Mouse (Mus musculus) myocyte (in vitro differentiated cells): ENCODE data around the gene Ptgs2. TPM values are rescaled to one million over a fixed set of nuclear protein-coding genes. Genes with fewer than 3 reads are reported as not detected.

Experiments used
- H3K27me3 ChIP-seq: one replicate; pipeline ENCODE4 v1.6.1; 2011; ENCODE audit not compliant: control insufficient read depth, insufficient read depth, insufficient read length
- H3K36me3 ChIP-seq: one replicate; pipeline ENCODE4 v1.6.1; 2011; ENCODE audit not compliant: control insufficient read depth, insufficient read depth
- H3K4me2 ChIP-seq: one replicate; pipeline ENCODE4 v1.6.1; 2011; ENCODE audit warnings: low read depth, control low read depth
- H3K4me3 ChIP-seq: one replicate; pipeline ENCODE4 v1.5.1; 2011; ENCODE audit warnings: mild to moderate bottlenecking, control low read depth, moderate library complexity
- H3K79me2 ChIP-seq: one replicate; pipeline ENCODE4 v1.6.1; 2011; ENCODE audit not compliant: control insufficient read depth, insufficient read depth
- H3ac ChIP-seq: one replicate; pipeline ENCODE4 v1.6.1; 2011; ENCODE audit not compliant: control insufficient read depth, insufficient read length
- CEBPB ChIP-seq: IDR thresholded peaks from 2 replicates; pipeline ENCODE4 v1.6.1; 2011; ENCODE audit warnings: mild to moderate bottlenecking, moderate library complexity; ENCODE audit not compliant: poor library complexity, insufficient read depth, severe bottlenecking
- E2F4 ChIP-seq: IDR thresholded peaks from one replicate; pipeline ENCODE4 v1.6.1; 2011; ENCODE audit warnings: mild to moderate bottlenecking, control low read depth, moderate library complexity; ENCODE audit not compliant: insufficient read depth
- MAX ChIP-seq: IDR thresholded peaks from one replicate; pipeline ENCODE4 v1.6.1; 2011; ENCODE audit warnings: low read depth, mild to moderate bottlenecking, control low read depth
- MYOD1 ChIP-seq, 3 experiments: IDR thresholded peaks; one replicate each; pipeline ENCODE4 v1.6.1; 2011; ENCODE audit warnings: control low read depth in 2 of 3, low read depth in 2 of 3, mild to moderate bottlenecking in 2 of 3, moderate library complexity in 1 of 3; ENCODE audit not compliant: insufficient read length in 2 of 3, control insufficient read depth in 1 of 3
- MYOG ChIP-seq, 3 experiments: IDR thresholded peaks; one replicate each; pipeline ENCODE4 v1.6.1; 2011; ENCODE audit warnings: control low read depth in 2 of 3, low read depth in 2 of 3, mild to moderate bottlenecking in 2 of 3; ENCODE audit not compliant: insufficient read length in 2 of 3, control insufficient read depth in 1 of 3, insufficient read depth in 1 of 3
- POLR2A ChIP-seq: IDR thresholded peaks from one replicate; pipeline ENCODE4 v1.6.1; 2011; ENCODE audit warnings: low read depth, mild to moderate bottlenecking, control low read depth, moderate library complexity; ENCODE audit not compliant: insufficient read length
- POLR2AphosphoS2 ChIP-seq: IDR thresholded peaks from one replicate; pipeline ENCODE4 v1.6.1; 2011; ENCODE audit warnings: low read depth, control low read depth; ENCODE audit not compliant: insufficient read length
- REST ChIP-seq: IDR thresholded peaks from one replicate; pipeline ENCODE4 v1.6.1; 2011; ENCODE audit warnings: mild to moderate bottlenecking, control low read depth, moderate library complexity; ENCODE audit not compliant: insufficient read depth, insufficient read length
- SRF ChIP-seq: IDR thresholded peaks from one replicate; pipeline ENCODE4 v1.6.1; 2011; ENCODE audit warnings: low read depth; ENCODE audit not compliant: control insufficient read depth, insufficient read length
- TCF12 ChIP-seq: IDR thresholded peaks from one replicate; pipeline ENCODE4 v1.6.1; 2011; ENCODE audit warnings: mild to moderate bottlenecking, control low read depth; ENCODE audit not compliant: poor library complexity, insufficient read depth, severe bottlenecking
- TCF3 ChIP-seq: IDR thresholded peaks from one replicate; pipeline ENCODE4 v1.6.1; 2011; ENCODE audit warnings: low read depth, control low read depth; ENCODE audit not compliant: insufficient read length
- USF1 ChIP-seq: IDR thresholded peaks from one replicate; pipeline ENCODE4 v1.6.1; 2011; ENCODE audit warnings: low read depth, mild to moderate bottlenecking, control low read depth, moderate library complexity
- polyA plus RNA-seq: library from polyadenylated mRNA; unstranded; fragments of >200 nt; fragmentation: generic; extraction: Trizol; gene quantifications from one replicate; pipeline ENCODE4 v1.2.1, GENCODE M21; 2012; ENCODE audit warnings: missing spikeins

The Ptgs2 gene
- 10.5 TPM for polyA plus RNA-seq

DNA sequence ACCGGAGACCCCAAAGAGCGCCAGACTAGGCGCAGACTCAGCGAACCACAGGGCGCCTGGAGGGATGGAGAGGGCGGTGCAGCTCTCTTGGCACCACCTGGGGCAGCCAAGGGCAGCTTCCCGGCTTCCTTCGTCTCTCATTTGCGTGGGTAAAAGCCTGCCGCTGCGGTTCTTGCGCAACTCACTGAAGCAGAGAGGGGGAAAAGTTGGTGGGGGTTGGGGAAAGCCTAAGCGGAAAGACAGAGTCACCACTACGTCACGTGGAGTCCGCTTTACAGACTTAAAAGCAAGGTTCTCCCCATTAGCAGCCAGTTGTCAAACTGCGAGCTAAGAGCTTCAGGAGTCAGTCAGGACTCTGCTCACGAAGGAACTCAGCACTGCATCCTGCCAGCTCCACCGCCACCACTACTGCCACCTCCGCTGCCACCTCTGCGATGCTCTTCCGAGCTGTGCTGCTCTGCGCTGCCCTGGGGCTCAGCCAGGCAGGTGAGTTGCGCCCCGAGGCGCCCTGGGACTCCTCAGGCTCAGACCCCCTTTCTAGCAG lies at the start of gene Ptgs2:
Gene Ptgs2, plus strand, starts transcription at position 242 of the 544 bp plus-strand sequence.
- TF ChIP-seq MYOD1 (IDR thresholded peaks at IDR 0.05; ENCODE audit: control insufficient read depth in 1 of 3, insufficient read length in 2 of 3, low read depth in 2 of 3) (peak in 1 of 3 experiments; percentile 4), USF1 (peak; percentile 86), SRF (no peak), TCF12 (no peak), CEBPB (peak; percentile 100), POLR2A (peak; percentile 90), POLR2AphosphoS2 (peak; percentile 93)
- Histone ChIP-seq H3ac (peak within 1 kb of the TSS; percentile 28), H3K79me2 (peaks cover 39% of the 10 kb centered on the region), H3K36me3 (peaks cover 27% of the 10 kb centered on the region), H3K4me2 (peak within 1 kb of the TSS; percentile 71), H3K27me3 (no peaks in the 10 kb centered on the region), H3K4me3 (peak within 1 kb of the TSS; percentile 79)

GRCm38 (mm10) chr1:150050256-150050655 lies 49.6 kb upstream of the Ptgs2 start:
- no peak overlapping the region for H3K4me3 ChIP-seq
- H3K27me3 ChIP-seq, result no peaks in the 10 kb centered on the region
- H3K36me3 ChIP-seq, result no peaks in the 10 kb centered on the region
- no peaks in the 10 kb centered on the region for H3K79me2 ChIP-seq
- TF ChIP-seq CEBPB (no peak), MYOG (IDR thresholded peaks at IDR 0.05; ENCODE audit: control insufficient read depth in 1 of 3, insufficient read depth in 1 of 3, insufficient read length in 2 of 3, low read depth in 2 of 3) (no peak), E2F4 (no peak), POLR2AphosphoS2 (no peak), MAX (no peak), TCF12 (no peak), REST (no peak), MYOD1 (IDR thresholded peaks at IDR 0.05; ENCODE audit: control insufficient read depth in 1 of 3, insufficient read length in 2 of 3, low read depth in 2 of 3) (no peak), SRF (no peak), TCF3 (no peak), USF1 (no peak), POLR2A (no peak)
- H3K4me2 ChIP-seq, result no peak overlapping the region
- H3ac ChIP-seq, result no peak overlapping the region

DNA sequence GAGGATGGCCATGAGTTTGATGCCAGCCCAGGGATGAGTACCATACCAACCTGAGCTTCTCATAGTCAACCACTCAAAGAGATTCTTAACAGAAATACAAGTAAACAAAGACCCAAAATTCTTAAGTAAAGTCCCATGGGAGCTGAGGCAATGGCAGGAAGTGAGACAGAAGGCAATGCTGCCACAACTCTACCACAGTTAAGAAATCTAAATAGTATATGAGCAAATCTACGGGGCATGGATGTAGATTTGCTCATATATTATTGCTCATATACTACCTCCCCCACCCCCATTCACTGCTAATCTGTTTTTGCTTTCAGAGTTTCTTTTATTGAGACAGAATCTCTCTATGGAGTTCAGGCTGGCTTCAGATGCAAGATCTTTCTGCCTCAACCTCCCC lies 34.1 kb upstream of the Ptgs2 start:
- Histone ChIP-seq H3K4me3 (no peak overlapping the region), H3K4me2 (no peak overlapping the region), H3K27me3 (no peaks in the 10 kb centered on the region), H3ac (no peak overlapping the region), H3K36me3 (no peaks in the 10 kb centered on the region), H3K79me2 (no peaks in the 10 kb centered on the region)
- TF ChIP-seq POLR2AphosphoS2, result no peak
- TF ChIP-seq TCF3, result no peak
- no peak for TF ChIP-seq POLR2A
- no peak for TF ChIP-seq REST
- no peak for TF ChIP-seq SRF
- TF ChIP-seq MYOG (IDR thresholded peaks at IDR 0.05; ENCODE audit: control insufficient read depth in 1 of 3, insufficient read depth in 1 of 3, insufficient read length in 2 of 3, low read depth in 2 of 3), result no peak
- TF ChIP-seq MYOD1 (IDR thresholded peaks at IDR 0.05; ENCODE audit: control insufficient read depth in 1 of 3, insufficient read length in 2 of 3, low read depth in 2 of 3), result no peak
- no peak for TF ChIP-seq USF1
- no peak for TF ChIP-seq MAX
- TF ChIP-seq E2F4, result no peak
- no peak for TF ChIP-seq TCF12
- no peak for TF ChIP-seq CEBPB

GRCm38 (mm10) chr1:150072880-150073279 lies 27.0 kb upstream of the Ptgs2 start:
- Histone ChIP-seq H3K36me3 (no peaks in the 10 kb centered on the region), H3K4me3 (no peak overlapping the region), H3K4me2 (no peak overlapping the region), H3K27me3 (no peaks in the 10 kb centered on the region), H3ac (no peak overlapping the region), H3K79me2 (no peaks in the 10 kb centered on the region)
- TF ChIP-seq REST, result no peak
- TF ChIP-seq E2F4, result no peak
- no peak for TF ChIP-seq CEBPB
- TF ChIP-seq MYOG (IDR thresholded peaks at IDR 0.05; ENCODE audit: control insufficient read depth in 1 of 3, insufficient read depth in 1 of 3, insufficient read length in 2 of 3, low read depth in 2 of 3), result no peak
- TF ChIP-seq POLR2AphosphoS2, result no peak
- no peak for TF ChIP-seq USF1
- TF ChIP-seq MYOD1 (IDR thresholded peaks at IDR 0.05; ENCODE audit: control insufficient read depth in 1 of 3, insufficient read length in 2 of 3, low read depth in 2 of 3), result no peak
- TF ChIP-seq TCF3, result no peak
- TF ChIP-seq MAX, result no peak
- no peak for TF ChIP-seq TCF12
- no peak for TF ChIP-seq SRF
- no peak for TF ChIP-seq POLR2A

DNA sequence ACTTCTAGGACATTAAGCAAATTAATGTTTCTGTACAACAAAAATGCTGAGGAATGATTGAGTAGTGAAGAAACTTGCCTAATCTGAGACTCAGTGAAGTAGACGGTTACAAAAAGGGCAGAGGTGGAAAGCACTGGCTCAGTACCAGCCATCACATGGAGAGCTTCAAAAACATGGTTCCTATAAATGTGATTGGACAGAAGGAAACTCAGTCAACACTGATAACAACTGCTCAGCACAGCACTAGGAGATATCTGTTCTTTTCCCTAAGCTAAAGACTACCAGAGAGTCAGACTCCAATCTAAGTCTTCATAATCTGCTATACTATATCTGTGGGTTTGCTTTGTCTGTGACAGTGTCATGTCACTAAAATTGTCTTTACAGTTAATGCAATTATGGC lies 25.2 kb upstream of the Ptgs2 start:
- Histone ChIP-seq H3K79me2 (no peaks in the 10 kb centered on the region), H3K4me2 (no peak overlapping the region), H3K4me3 (no peak overlapping the region), H3ac (no peak overlapping the region), H3K36me3 (no peaks in the 10 kb centered on the region), H3K27me3 (no peaks in the 10 kb centered on the region)
- no peak for TF ChIP-seq USF1
- TF ChIP-seq CEBPB, result no peak
- no peak for TF ChIP-seq POLR2A
- no peak for TF ChIP-seq SRF
- no peak for TF ChIP-seq E2F4
- TF ChIP-seq POLR2AphosphoS2, result no peak
